Mouse (Mus musculus): ENCODE results near the gene Zfp712. TPM values are rescaled to one million over a fixed set of nuclear protein-coding genes. Genes with fewer than 3 reads are reported as not detected.

The Zfp712 gene
- total and polyA plus RNA-seq, 3 experiments = 0.23 to 1.6 (median 1.5) TPM

- no peak overlapping the region for H3K27ac ChIP-seq
- DNase-seq = no peak
- H3K9ac ChIP-seq (ENCODE audit: low read depth, low read length) = no peak overlapping the region
- H3K79me2 ChIP-seq (replicated peaks; ENCODE audit: control insufficient read depth, insufficient read depth, low read length) = 0 out of 2 replicates have a peak, but pooled peaks cover 2% of the 10 kb centered on the region
- 75% methylated on average over 1 of the region's 1 CpGs for WGBS
- H3K4me3 ChIP-seq = no peak overlapping the region
- TF ChIP-seq EP300 (IDR thresholded peaks at IDR 0.05; ENCODE audit: insufficient read depth, low read depth, low read length) = no peak
- no peak for TF ChIP-seq POLR2A (IDR thresholded peaks at IDR 0.05; ENCODE audit: insufficient read depth, low read depth, low read length)
- TF ChIP-seq CTCF (IDR thresholded peaks at IDR 0.05) = no peak
- no peaks in the 10 kb centered on the region for H3K4me1 ChIP-seq (ENCODE audit: control insufficient read depth, insufficient read depth, low read length)
- intact Hi-C loops (cut with DNase I) = no loop called here
- no peaks in the 10 kb centered on the region for H3K27me3 ChIP-seq (ENCODE audit: control insufficient read depth, insufficient read depth, low read length)
- H3K36me3 ChIP-seq (ENCODE audit: control insufficient read depth, insufficient read depth, low read length) = no peaks in the 10 kb centered on the region; the same call in 1 of the 2 replicates
Measured at GRCm38 (mm10) chr13:67090154-67090553, 29.2 kb upstream of the Zfp712 start.

GRCm38 (mm10) chr13:67081946-67082345 is 21.0 kb upstream of the Zfp712 start:
- H3K36me3 ChIP-seq (ENCODE audit: control insufficient read depth, insufficient read depth, low read length) = peaks cover 3% of the 10 kb centered on the region; the same call in 1 of the 2 replicates
- intact Hi-C loops (cut with DNase I) = loop anchor here (1.0 kb wide), 2 partner anchors 21 to 26 kb away; partner anchors contain the start of genes Gm28557 and Zfp712
- H3K27ac ChIP-seq = peak overlapping the region; percentile 86
- peak overlapping the region; percentile 70 for H3K4me3 ChIP-seq
- H3K79me2 ChIP-seq (replicated peaks; ENCODE audit: control insufficient read depth, insufficient read depth, low read length) = no peaks in the 10 kb centered on the region
- DNase-seq = no peak
- TF ChIP-seq EP300 (IDR thresholded peaks at IDR 0.05; ENCODE audit: insufficient read depth, low read depth, low read length) = no peak
- TF ChIP-seq CTCF (IDR thresholded peaks at IDR 0.05) = no peak
- TF ChIP-seq POLR2A (IDR thresholded peaks at IDR 0.05; ENCODE audit: insufficient read depth, low read depth, low read length) = no peak
- no peaks in the 10 kb centered on the region for H3K27me3 ChIP-seq (ENCODE audit: control insufficient read depth, insufficient read depth, low read length)
- no peak overlapping the region for H3K9ac ChIP-seq (ENCODE audit: low read depth, low read length)
- WGBS = 67% methylated on average over 1 of the region's 1 CpGs
- H3K4me1 ChIP-seq (ENCODE audit: control insufficient read depth, insufficient read depth, low read length) = peaks cover 3% of the 10 kb centered on the region

GRCm38 (mm10) chr13:67081142-67081713 is 20.3 kb upstream of the Zfp712 start:
- WGBS = under 1% methylated on average over 23 of the region's 24 CpGs
- Histone ChIP-seq H3K27ac (peak overlapping the region; percentile 86), H3K4me3 (peak overlapping the region; percentile 70), H3K4me1 (ENCODE audit: control insufficient read depth, insufficient read depth, low read length) (peaks cover 3% of the 10 kb centered on the region), H3K79me2 (replicated peaks; ENCODE audit: control insufficient read depth, insufficient read depth, low read length) (no peaks in the 10 kb centered on the region), H3K27me3 (ENCODE audit: control insufficient read depth, insufficient read depth, low read length) (no peaks in the 10 kb centered on the region), H3K9ac (ENCODE audit: low read depth, low read length) (peak overlapping the region; percentile 74), H3K36me3 (ENCODE audit: control insufficient read depth, insufficient read depth, low read length) (peaks cover 3% of the 10 kb centered on the region; the same call in 1 of the 2 replicates)
- TF ChIP-seq EP300 (IDR thresholded peaks at IDR 0.05; ENCODE audit: insufficient read depth, low read depth, low read length) = no peak
- TF ChIP-seq CTCF (IDR thresholded peaks at IDR 0.05) = peak; percentile 17; the same call in 1 of the 2 replicates
- TF ChIP-seq POLR2A (IDR thresholded peaks at IDR 0.05; ENCODE audit: insufficient read depth, low read depth, low read length) = peak; percentile 81
- intact Hi-C loops (cut with DNase I) = loop anchor here (1.0 kb wide), 2 partner anchors 20 to 27 kb away; partner anchors contain the start of genes Gm28557 and Zfp712
- peak; percentile 82 to 88 for DNase-seq

- Histone ChIP-seq H3K9ac (ENCODE audit: low read depth, low read length) (no peak overlapping the region), H3K27me3 (ENCODE audit: control insufficient read depth, insufficient read depth, low read length) (no peaks in the 10 kb centered on the region), H3K27ac (no peak overlapping the region), H3K4me3 (no peak overlapping the region), H3K36me3 (ENCODE audit: control insufficient read depth, insufficient read depth, low read length) (peaks cover 6% of the 10 kb centered on the region), H3K4me1 (ENCODE audit: control insufficient read depth, insufficient read depth, low read length) (peaks cover 3% of the 10 kb centered on the region), H3K79me2 (replicated peaks; ENCODE audit: control insufficient read depth, insufficient read depth, low read length) (no peaks in the 10 kb centered on the region)
- TF ChIP-seq POLR2A (IDR thresholded peaks at IDR 0.05; ENCODE audit: insufficient read depth, low read depth, low read length) = no peak
- TF ChIP-seq EP300 (IDR thresholded peaks at IDR 0.05; ENCODE audit: insufficient read depth, low read depth, low read length) = no peak
- TF ChIP-seq CTCF (IDR thresholded peaks at IDR 0.05) = no peak
- no peak for DNase-seq
- intact Hi-C loops (cut with DNase I) = no loop called here
- 99% methylated on average over 2 of the region's 2 CpGs for WGBS
Measured at GRCm38 (mm10) chr13:67077244-67077643, 16.3 kb upstream of the Zfp712 start.

- Histone ChIP-seq H3K79me2 (replicated peaks; ENCODE audit: control insufficient read depth, insufficient read depth, low read length) (no peaks in the 10 kb centered on the region), H3K9ac (ENCODE audit: low read depth, low read length) (no peak overlapping the region), H3K36me3 (ENCODE audit: control insufficient read depth, insufficient read depth, low read length) (peaks cover 3% of the 10 kb centered on the region), H3K4me1 (ENCODE audit: control insufficient read depth, insufficient read depth, low read length) (no peaks in the 10 kb centered on the region), H3K27ac (no peak overlapping the region), H3K27me3 (ENCODE audit: control insufficient read depth, insufficient read depth, low read length) (no peaks in the 10 kb centered on the region), H3K4me3 (no peak overlapping the region)
- DNase-seq = no peak
- TF ChIP-seq CTCF (IDR thresholded peaks at IDR 0.05) (no peak), POLR2A (IDR thresholded peaks at IDR 0.05; ENCODE audit: insufficient read depth, low read depth, low read length) (no peak), EP300 (IDR thresholded peaks at IDR 0.05; ENCODE audit: insufficient read depth, low read depth, low read length) (no peak)
- WGBS = 84% methylated on average over 2 of the region's 2 CpGs
- intact Hi-C loops (cut with DNase I) = no loop called here
Measured at GRCm38 (mm10) chr13:67072786-67073185, 11.8 kb upstream of the Zfp712 start.

- no peak for DNase-seq
- no peak overlapping the region for H3K9ac ChIP-seq (ENCODE audit: low read depth, low read length)
- no peaks in the 10 kb centered on the region for H3K4me1 ChIP-seq (ENCODE audit: control insufficient read depth, insufficient read depth, low read length)
- intact Hi-C loops (cut with DNase I) = loop anchor here (5.0 kb wide), 1 partner anchor 63 kb away; no protein-coding TSS in a partner anchor
- no peaks in the 10 kb centered on the region for H3K27me3 ChIP-seq (ENCODE audit: control insufficient read depth, insufficient read depth, low read length)
- no peak overlapping the region for H3K27ac ChIP-seq
- no peaks in the 10 kb centered on the region for H3K36me3 ChIP-seq (ENCODE audit: control insufficient read depth, insufficient read depth, low read length)
- TF ChIP-seq CTCF (IDR thresholded peaks at IDR 0.05) (no peak), POLR2A (IDR thresholded peaks at IDR 0.05; ENCODE audit: insufficient read depth, low read depth, low read length) (no peak), EP300 (IDR thresholded peaks at IDR 0.05; ENCODE audit: insufficient read depth, low read depth, low read length) (no peak)
- no peak overlapping the region for H3K4me3 ChIP-seq
- WGBS = 89% methylated on average over 8 of the region's 8 CpGs
- H3K79me2 ChIP-seq (replicated peaks; ENCODE audit: control insufficient read depth, insufficient read depth, low read length) = no peaks in the 10 kb centered on the region
Measured at GRCm38 (mm10) chr13:67065386-67065785, 4.4 kb upstream of the Zfp712 start.

All from heart, adult 2 months (tissue).